Mouse (Mus musculus) naive thymus-derived CD4-positive, alpha-beta T cell, adult 2 months (primary cell): Measurements from ENCODE around the gene Lyst.

Source experiments
- DNase-seq: peaks from one replicate; pipeline ENCODE4 v3.0.0-alpha.2; 2011; ENCODE audit warnings: low read depth

Lyst gene

DNA sequence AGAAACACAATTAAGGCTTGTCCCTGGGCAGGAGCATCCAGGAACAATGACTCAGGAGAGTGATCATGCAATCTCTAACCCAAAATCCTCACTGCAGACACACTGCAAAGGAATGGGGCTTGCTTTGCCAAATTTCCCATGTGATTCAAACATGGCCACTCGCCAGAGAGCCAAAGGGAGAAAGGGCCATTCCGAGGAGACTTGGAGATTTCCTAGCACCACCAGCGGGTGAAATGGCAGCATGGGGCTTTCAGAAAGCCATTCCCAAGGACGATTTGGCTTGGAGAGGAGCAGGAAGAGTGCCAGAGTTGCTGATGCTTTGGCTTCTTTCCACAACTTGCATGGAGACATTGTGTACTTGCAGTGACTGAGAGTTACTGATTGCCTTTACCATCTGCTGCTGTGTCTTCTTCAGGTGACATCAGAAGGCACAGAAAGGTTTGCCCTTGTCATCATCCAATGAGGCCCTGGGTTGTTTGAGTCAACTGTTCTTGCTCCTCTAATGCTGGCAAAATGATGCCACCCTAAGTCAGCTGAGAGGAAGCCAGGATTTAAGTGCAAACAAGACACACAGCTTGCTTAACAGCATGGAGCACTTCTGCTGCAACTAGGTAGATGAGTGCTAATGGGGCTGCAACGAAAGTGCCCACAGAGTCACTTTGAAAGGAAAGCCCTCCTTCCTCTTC, 16.5 kb upstream of the Lyst start:
- DNase-seq, result no peak

DNA sequence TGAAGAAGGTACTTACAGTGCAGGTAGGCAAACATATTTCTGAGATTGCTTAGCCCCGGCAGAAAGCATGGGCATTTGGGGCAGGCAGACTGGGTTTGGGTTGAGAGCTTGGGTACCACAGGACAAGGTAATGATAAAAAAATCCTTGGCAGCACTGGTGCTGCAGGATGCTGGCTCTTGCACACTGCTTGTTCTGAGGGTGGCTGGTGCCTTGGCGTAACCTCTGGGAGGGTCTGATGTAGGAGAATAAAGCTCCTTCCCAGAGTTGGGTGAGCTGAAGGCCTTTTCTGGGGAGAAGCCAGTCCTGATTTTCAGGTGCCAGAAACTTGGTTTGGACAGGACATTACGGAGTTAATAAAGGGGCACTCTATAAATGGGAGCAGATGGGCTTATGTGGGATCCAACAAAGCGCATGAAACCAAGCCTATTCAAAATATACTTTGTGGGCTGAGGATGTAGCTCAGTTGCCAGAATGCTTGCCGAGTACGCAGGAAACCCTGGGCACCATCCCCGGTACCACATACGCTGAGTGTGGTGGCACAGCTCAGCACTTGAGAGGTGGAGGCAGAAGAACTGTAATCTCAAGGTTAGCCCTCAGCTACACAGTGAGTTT, 15.8 kb upstream of the Lyst start:
- no peak for DNase-seq

DNA sequence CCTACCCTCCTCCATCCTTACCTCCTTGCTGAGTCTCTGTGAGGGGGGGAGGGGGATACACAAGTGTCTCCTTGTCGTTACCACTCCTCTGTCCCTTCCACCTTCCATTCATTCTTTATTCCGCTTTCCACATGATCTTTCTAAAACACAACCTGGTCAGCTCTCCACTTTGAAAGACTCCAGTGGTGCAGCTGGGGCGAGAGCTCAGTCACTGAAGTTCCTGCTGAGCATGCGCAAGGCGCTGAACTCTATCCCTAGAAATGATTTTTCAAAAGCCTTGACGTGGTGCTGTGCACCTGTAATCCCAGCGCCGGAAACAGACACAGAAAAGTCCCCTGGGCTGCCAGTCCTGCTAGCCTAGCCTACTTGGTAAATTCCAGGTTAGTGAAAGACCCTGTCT, 15.1 kb upstream of the Lyst start:
- DNase-seq, result no peak

DNA sequence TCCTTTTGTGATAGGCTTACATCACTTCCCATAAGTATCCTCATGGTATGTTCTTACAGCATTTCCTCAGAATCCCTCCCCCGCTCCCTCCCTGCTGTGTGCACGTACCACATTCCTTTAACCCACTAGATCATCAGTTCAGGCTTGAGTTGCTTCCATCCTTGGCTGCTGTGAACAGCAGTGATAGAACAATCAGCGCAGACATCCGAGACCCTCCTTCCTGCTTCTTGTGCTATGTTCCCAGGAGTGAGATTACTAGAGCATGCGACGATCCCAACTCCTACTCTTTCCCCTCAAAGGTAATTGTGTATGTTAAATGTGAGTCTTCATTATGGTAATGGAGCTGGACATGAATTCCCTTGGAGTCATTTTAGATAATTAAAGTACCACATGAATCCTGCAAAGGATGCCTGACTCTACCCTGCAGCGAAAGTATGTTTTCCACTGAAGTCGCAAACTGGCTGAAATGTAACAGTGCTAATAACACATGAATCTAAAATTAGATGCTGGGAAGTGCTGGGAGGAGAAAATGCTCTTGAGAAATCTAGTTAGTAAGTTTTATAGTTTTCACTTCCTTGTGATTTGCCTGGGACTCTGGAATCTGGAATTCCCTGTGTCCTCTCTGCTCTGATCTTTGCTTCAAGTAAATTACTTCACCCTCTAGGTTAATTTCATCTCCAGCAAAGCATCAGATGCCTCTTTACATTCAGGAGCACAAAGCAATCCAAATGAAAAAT, 13.6 kb upstream of the Lyst start:
- DNase-seq, result no peak

DNA sequence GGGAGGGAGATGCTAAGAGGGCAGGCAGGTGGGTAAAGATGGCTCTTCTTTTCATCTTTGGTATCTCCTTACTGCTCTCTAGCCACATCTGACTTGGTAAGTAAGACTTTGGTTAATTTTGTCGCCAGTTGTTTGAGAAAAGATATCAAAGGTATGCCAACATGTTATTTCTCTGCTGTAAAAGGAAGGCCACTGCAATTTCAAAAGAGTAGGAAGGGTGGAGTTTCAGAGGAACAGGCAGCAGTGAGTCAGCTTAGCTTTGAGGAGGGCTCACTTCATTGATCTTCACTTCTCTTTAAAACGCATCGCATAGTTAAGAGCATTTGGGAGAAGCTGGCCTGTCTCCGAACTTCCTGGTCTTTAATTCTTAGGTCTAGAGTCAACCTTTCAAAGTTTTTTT, 8.2 kb upstream of the Lyst start:
- DNase-seq, result peak; percentile 61

DNA sequence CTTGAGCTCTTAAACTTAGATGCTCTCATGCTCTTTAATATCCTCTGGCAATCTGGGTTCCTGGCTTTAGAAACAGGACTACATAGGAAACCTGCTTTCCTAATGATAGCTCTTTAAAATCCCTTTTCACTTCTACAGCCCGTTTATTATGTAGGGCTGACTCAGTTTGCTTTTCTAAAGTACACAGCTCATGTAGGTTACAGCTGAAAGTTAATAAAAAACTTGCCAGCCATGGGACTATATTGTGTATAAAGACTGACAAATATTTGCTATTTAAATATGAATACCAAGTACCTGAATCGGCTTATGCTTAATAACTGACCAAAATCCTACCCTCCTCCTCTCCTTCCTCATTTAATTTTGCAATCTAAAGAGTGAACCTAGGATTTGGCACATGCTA, 6.7 kb upstream of the Lyst start:
- DNase-seq, result no peak

DNA sequence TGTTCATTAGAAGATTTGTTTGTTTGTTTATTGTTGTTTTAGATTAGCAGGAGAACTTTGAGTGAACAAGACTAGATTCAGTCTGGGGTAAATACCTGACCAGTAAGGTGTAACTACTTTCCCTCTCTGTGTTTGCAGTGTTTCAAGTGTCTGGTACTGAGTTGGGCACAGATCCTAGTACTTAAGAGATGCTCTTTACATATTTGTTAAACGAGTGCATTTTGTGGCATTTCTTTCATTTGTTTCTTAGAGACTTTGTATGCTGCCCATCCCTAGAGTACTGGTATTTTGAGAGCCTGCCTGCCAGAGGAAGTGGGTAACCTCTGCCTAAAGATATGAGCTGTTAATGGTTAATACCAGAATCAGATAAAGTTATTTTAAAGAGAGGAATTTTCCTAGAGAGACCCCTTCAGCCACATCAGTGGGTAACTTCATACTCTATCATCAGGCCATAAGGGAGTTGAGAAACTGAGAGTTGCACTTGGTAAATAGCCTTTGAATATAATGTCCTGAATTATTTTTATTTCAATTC, 2.5 kb upstream of the Lyst start:
- no peak for DNase-seq

DNA sequence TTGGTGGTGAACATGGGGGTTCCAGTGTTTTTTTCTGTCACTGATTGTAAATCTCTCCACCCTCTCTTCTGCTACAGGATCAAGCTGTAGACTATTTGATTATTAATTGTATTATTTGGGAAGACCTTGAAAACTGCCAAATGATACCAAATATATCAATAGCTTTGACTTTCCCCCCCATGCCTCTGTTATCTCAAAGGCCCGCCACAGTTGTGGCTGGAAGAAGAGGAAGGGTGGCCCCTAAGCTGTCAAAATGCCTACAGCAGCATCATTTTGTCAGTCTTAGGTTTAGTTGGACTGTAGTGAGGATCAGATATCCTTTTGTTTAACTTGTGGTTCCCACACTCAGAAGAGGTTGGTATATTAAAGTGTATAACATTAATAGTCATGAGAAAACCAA, 1.7 kb upstream of the Lyst start:
- no peak for DNase-seq

DNA sequence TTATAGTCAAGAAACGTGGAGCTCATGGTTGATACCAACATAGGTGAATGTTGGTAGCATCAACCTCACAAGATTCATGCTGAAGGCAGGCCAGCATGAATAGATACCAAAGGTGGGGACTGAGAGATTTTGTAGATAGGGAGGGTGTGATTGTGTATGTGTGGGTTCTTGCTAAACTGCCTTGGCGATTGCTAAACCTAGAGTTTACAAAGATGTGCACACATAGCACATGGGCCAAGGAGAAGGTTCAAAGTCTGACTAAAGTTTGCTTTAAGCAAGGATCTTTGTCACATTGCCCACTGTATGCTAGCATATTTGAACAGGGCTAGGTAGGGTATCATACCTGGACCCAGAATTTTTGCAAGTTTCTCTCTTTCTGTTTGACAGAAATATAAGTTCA, 1.2 kb upstream of the Lyst start:
- no peak for DNase-seq

DNA sequence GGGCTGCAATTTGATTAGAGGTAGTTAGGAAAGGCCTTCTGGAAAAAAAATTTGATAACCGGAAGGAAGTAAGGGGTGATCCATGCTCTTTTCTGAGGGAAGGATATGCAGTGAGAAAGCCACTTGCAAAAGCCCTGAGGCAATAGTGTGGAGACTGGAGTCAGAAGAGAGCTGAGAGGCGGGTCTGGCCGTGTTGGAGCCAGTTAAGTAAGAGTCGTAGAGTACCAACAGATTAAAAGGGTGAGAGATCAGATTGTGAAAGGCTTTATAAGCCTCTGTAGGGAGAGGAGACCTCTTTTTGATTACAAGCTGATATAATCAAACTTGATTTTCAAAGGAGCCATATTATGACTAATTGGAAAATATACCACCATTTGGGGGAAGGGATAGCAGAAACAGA, 1.7 kb downstream of the Lyst start:
- no peak for DNase-seq

DNA sequence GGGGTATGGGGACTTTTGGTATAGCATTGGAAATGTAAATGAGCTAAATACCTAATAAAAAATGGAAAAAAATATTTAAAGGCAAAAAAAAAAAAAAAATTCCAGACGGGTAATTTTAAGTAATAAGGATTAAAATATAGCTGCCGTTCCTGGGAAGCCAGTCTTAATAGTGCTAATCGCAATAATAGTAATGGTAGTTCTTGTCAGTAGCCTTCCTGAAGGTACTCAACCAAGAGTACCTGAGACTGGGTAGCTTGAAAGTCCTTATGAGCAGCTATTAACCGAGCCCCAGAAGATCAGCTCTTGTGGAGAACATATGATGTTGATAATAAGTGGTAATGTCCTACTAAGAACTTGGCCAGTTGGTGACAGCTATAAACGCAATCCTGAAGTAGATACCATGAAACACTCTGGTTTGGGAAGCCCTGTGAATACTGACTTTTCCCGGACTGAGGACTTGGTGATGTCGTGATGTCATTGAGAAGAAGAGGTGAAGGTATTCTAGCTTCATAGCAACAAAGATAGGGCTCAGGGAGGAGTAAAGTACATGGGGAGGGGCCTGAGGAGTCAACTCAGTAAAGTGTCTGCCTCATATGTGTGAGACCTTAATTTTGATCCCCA, 6.3 kb downstream of the Lyst start:
- no peak for DNase-seq

DNA sequence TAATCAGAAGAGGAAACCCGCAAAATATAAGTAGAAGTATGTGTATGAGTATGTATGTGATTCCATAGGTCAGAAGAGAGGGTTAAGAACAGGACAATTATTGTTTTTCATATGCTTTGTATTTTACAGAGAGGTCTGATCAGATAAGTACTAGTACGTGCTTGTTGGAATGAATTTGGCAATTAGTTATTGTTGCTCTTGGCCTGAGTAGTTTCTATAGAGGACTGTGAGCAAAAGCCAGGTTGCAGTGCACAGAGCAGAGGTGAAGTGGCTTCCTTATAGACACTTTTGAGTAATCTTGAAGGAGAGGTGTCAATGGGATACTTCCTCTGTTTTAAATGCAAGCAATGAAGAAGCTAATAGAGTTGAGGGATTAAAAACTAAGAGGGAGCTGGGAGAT, 7.7 kb downstream of the Lyst start:
- no peak for DNase-seq

DNA sequence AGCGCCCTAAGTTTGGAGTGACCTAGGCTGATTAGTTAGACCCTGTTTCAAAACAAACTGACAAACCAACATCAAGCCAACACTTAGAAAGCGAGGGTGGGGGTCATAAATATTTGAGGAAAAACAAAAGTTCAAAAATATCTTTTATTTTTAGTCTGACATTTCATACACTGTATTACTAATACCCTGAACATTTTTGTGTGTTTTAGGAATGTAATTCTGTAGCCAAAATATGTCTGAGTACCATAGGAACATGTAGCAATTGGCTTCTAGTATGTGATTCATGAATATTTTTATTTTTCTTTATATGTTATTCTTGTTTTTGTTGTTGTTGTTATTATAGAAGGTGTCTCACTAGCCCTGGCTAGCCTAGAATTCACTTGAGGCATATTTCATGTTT, 11.2 kb downstream of the Lyst start:
- no peak for DNase-seq

DNA sequence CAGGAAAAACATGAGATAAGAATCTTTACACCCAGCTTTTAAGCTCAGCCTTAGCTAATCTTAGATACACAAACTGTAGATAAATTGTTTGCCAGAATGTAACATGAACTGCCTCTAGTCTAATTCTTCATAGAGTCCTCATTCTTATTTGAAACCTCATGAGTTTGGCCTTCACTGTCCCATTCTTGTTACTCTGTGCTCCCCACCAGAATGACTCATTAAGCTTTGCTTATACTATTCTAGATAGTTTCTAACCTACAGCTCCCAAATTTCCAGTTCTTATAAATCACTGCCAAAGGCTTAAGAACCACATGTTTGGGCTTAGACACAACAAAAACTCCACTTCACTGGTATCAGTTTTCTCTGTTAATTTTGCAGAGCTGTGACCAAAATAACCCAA, 16.0 kb downstream of the Lyst start:
- DNase-seq, result no peak

DNA sequence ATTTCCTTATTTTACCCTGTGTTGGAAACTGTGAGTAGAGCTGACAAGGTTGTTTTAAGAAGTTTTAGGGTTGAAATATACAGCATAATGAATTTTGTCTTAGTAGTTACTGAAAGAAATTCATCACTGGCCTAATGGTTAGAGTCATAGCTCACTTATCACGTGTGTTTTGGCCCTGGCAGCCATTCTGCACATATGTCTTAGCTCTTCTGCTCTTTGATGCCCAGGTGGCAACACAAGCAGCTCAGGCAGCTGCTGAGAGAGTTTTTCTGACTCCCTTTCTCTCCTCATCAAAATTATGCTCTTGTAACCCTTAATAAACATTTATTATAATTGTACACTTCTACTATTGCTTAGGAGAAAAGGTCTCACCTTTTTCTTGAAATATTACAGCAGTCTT, 18.1 kb downstream of the Lyst start:
- DNase-seq, result no peak

DNA sequence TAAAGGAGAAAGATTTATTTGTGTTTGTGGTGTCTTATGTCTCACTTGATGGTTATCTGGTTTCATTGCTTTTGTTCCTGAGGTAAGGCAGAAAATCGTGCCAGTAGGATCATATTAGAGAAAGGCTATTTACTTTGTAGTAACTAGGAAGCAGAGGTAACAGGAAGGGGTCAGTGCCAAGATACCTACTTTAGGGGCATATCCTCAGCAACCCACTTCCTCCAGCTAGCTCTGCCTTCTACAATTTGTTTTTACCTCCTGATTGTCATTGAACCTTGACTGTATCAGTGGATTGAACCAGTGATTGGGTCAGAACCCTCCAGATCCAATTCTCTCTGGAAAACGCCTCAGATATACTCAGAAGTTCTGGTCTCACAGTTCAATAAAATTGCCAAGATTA, 19.5 kb downstream of the Lyst start:
- DNase-seq, result no peak

DNA sequence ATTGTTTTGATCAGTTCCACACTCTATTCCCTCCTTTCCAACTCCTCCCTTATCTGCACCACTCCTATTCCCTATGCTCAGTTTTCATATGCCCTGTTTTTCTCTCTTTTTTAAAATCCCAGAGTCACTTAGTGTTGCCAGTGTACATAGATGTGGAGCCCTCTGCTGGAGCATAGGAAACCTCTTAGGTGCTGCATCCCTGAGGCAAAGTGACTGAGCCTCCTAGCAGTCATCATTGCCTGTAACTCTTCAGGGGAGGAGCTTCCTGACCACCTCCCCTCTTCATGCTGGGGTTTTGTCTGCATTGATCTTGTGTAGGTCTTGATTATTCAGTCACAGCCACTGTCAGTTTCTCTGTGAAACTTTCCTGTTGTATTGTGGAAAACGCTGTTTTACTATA, 22.7 kb downstream of the Lyst start:
- peak; percentile 78 for DNase-seq

DNA sequence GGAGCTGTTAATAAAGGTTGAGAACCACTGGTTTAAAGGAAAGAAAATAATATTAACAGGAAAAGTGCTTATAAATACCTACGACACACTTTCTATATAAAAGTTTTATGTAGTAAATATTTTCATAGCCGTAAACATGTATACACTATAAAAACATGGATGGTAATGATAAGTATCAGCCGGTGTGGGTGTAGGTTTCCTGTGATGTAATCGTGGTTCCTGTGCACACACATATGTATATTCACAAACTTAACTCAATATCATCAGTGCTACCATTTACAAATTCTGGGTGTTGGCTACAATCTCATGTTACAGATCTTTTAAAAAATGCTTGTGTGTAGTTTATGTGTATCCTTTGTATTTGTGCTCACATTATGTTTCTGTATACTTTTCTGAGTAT, 24.0 kb downstream of the Lyst start:
- DNase-seq, result no peak

DNA sequence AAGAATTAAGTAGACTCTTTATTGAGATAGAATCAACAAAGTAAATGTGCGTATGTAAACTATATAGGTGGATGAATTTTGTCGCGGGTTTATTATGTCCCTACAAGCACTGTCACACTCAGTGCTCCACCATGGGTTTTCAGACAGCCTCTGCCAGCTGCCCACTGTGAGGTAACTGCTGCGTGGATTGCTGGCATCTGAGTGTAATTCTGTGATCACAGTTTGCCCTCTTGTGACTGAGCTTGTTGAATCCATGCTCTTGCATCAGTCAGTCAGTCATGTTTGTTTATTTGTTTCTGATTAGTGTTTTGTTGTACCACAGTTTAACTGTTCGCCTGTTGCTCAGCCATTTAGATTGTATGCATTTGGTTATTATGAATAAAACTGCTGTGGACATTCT, 31.3 kb downstream of the Lyst start:
- no peak for DNase-seq

DNA sequence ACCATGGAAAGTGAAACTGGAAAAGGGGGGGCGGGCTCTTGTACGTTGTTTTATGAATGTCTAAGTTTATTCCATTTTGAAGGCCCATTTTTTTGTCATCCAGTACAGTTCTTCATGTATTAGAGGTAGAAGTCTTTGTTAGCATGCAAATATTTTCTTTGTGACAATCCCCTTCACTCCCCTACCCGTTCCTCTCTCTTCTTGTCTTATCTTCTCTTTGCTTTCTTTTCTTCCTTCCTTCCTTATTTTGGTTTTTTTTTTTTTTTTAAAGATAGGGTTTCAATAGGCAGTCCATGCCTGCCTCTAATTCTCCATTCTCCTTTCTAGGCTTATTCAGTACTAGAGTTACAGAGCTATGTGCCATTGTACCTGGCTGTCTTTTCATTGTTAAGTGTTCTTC, 32.4 kb downstream of the Lyst start:
- no peak for DNase-seq

DNA sequence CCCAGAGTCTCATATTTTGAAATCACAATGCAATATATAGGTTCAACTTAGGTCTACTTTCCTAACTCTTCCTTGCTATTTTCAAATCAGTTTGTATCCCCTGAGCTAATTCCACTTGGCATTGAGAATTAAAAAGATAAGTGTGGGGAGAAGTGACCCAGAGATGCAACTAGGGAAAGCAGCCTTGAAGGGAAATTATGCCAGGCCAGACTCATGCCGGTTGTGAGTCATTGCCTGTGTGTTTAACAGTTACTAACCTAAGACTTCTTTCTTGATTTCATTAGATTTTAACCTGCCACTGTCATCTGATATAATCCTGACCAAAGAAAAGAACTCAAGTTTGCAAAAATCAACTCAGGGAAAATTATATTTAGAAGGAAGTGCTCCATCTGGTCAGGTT, 43.5 kb downstream of the Lyst start:
- no peak for DNase-seq

DNA sequence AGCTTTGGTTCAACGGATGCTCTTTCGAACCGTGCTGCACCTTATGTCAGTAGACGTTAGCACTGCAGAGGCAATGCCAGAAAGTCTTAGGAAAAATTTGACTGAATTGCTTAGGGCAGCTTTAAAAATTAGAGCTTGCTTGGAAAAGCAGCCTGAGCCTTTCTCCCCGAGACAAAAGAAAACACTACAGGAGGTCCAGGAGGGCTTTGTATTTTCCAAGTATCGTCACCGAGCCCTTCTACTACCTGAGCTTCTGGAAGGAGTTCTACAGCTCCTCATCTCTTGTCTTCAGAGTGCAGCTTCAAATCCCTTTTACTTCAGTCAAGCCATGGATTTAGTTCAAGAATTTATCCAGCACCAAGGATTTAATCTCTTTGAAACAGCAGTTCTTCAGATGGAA, 44.5 kb downstream of the Lyst start:
- no peak for DNase-seq

DNA sequence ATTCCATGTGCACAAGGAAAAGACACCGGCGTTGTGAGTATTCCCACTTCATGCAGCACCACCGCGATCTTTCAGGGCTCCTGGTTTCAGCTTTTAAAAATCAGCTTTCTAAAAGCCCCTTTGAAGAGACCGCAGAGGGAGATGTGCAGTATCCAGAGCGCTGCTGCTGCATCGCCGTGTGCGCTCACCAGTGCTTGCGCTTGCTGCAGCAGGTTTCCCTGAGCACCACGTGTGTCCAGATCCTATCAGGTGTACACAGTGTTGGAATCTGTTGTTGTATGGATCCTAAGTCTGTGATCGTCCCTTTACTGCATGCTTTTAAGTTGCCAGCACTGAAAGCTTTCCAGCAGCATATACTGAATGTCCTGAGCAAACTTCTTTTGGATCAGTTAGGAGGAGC, 45.0 kb downstream of the Lyst start:
- DNase-seq, result no peak
